Mouse (Mus musculus) lung, postnatal 0 days (tissue): ENCODE measurements around the gene Setd2. TPM values are rescaled to one million over a fixed set of nuclear protein-coding genes. Genes with fewer than 3 reads are reported as not detected.

Experiments
- ATAC-seq: fragments of 200-750 bp; cut with Nextera tagmentation; 2 replicates; pipeline ENCODE4 v1.8.0; 2017; ENCODE audit warnings: moderate library complexity
- DNase-seq: peaks from one replicate; pipeline ENCODE4 v3.0.0-alpha.2; 2016; ENCODE audit warnings: low spot score
- H3K27ac ChIP-seq: fragments of 300-500 bp; sonication (generic); 2 replicates; pipeline ENCODE4 v1.5.1; 2014; ENCODE audit warnings: antibody characterized with exemption, mild to moderate bottlenecking, low read length, mixed read lengths
- H3K27me3 ChIP-seq: fragments of 300-500 bp; sonication (generic); replicated peaks from 2 replicates; pipeline ENCODE4 v1.6.1; 2014; ENCODE audit warnings: low read length, mixed read lengths; ENCODE audit not compliant: insufficient read depth
- H3K36me3 ChIP-seq: fragments of 300-500 bp; sonication (generic); 2 replicates; pipeline ENCODE4 v1.6.1; 2014; ENCODE audit warnings: low read length, mixed read lengths; ENCODE audit not compliant: insufficient read depth
- H3K4me1 ChIP-seq: fragments of 300-500 bp; sonication (generic); 2 replicates; pipeline ENCODE4 v1.6.1; 2014; ENCODE audit warnings: antibody characterized with exemption, low read depth, low read length, mixed read lengths; ENCODE audit not compliant: insufficient read depth
- H3K4me2 ChIP-seq: fragments of 300-500 bp; sonication (generic); replicated peaks from 2 replicates; pipeline ENCODE4 v1.6.1; 2014; ENCODE audit warnings: low read depth, mild to moderate bottlenecking, low read length, moderate library complexity, mixed read lengths
- H3K4me3 ChIP-seq: fragments of 300-500 bp; sonication (generic); 2 replicates; pipeline ENCODE4 v1.5.1; 2014; ENCODE audit warnings: low read depth, low read length
- H3K9ac ChIP-seq: fragments of 300-500 bp; sonication (generic); replicated peaks from 2 replicates; pipeline ENCODE4 v1.6.1; 2014; ENCODE audit warnings: low read depth, mild to moderate bottlenecking
- H3K9me3 ChIP-seq: fragments of 300-500 bp; sonication (generic); 2 replicates; pipeline ENCODE4 v1.6.1; 2016; ENCODE audit warnings: low read length, mixed read lengths
- CTCF ChIP-seq: IDR thresholded peaks from 2 replicates; pipeline ENCODE4 v1.5.1; 2016; ENCODE audit warnings: antibody characterized with exemption, mild to moderate bottlenecking
- EP300 ChIP-seq: IDR thresholded peaks from 2 replicates; pipeline ENCODE4 v1.6.1; 2016; ENCODE audit warnings: antibody characterized with exemption, mild to moderate bottlenecking, control low read depth
- WGBS: fragments of 180-500 bp; shearing (Covaris S2); extraction: QIAGEN DNeasy Blood & Tissue Kit; methylation state at CpG from one replicate; pipeline ENCODE4 v1.1.7; 2014; 5-methylcytosine and 5-hydroxymethylcytosine counted together
- polyA plus RNA-seq: library from polyadenylated mRNA; unstranded; fragments of >200 nt; fragmentation: Nextera tagmentation; extraction: Ambion mirVana; gene quantifications from 2 replicates; pipeline ENCODE4 v1.2.1, GENCODE M21; 2015

Gene Setd2
- polyA plus RNA-seq, 1 experiment from 2014 or later, result 22.0 TPM

DNA sequence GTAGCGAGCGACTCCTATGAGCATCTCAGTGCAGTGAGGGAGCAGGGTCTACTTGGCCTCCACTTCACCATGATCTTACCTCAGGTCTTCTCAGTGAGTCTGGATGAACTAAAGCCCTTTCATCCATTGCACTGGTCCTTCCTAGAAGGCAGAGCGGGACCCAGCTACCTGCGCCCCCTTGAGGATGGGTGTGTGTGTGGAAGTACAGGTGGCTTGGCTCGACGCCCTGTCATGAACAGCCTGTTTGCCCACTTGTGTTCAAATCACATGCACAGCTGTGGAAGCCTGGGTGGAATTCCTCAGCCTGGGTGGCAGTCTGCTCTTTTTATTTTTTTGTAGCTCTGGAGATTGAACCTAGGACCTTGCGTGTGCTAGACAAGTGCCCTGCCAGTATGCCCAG is 87.8 kb downstream of the Setd2 start:
- Histone ChIP-seq H3K4me3 (no peak overlapping the region), H3K27ac (no peak overlapping the region), H3K9ac (no peak overlapping the region), H3K4me1 (peaks cover 8% of the 10 kb centered on the region; the same call in 1 of the 2 replicates), H3K4me2 (no peak overlapping the region), H3K27me3 (no peaks in the 10 kb centered on the region), H3K36me3 (peaks cover 24% of the 10 kb centered on the region), H3K9me3 (no peaks in the 10 kb centered on the region)
- 67% methylated on average over 7 of the region's 7 CpGs for WGBS
- ATAC-seq, result peak; percentile 13
- peak; percentile 87 for DNase-seq
- TF ChIP-seq EP300, result no peak
- peak; percentile 73 for TF ChIP-seq CTCF

DNA sequence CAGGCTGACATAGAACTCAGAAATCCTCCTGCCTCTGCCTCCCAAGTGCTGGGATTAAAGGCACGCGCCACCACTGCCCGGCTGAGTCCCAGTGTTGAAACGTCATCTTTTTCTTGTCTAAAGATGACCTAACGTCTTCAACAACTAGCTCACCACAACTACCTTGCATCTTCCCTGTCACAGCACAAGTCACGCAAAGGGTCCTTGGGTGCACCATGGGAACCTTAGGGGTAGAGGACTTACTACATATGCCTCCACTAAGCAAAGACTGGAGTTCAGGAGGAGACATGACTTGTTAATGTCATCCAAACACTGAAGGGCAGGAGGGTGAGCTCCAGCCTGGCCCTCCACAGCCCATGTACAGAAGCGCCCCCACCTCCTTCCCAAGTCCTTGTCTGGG is 88.3 kb downstream of the Setd2 start:
- no peak for TF ChIP-seq EP300
- no peak for TF ChIP-seq CTCF
- 94% methylated on average over 7 of the region's 7 CpGs for WGBS

DNA sequence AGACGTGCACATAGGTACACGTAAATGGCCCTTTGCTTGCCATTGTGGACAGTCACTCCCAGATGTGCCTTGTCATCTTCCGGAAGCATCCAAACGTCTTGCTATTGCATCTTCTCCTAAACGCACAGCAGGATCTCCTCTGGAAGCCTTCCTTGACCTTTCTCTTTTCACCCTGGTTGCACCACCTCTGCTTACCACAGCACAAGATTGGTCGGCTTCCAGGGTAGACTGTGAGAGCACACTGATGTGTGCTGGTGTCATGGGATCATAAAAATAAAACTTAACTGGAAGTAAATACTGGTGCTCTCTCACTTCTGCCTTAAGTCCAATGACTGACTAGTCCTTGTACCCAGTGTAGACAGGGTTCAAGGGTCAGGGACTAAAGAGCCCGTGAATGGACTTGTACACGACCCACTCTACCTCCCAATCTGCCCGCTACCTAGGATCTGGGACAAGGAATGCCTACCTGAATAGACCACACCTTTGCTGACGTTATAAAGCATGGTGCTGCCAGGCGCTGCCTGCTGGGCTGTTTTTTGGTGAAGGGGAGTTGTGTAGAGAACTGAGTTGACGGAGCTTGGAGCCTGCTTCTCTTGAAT is 90.3 kb downstream of the Setd2 start:
- H3K36me3 ChIP-seq, result peaks cover 24% of the 10 kb centered on the region

More for the DNA sequence above, 88.3 kb downstream of the Setd2 start:
- Histone ChIP-seq H3K4me2 (no peak overlapping the region), H3K4me1 (peaks cover 10% of the 10 kb centered on the region; the same call in 1 of the 2 replicates), H3K27me3 (no peaks in the 10 kb centered on the region), H3K27ac (no peak overlapping the region), H3K9me3 (no peaks in the 10 kb centered on the region), H3K36me3 (peaks cover 24% of the 10 kb centered on the region), H3K9ac (no peak overlapping the region), H3K4me3 (no peak overlapping the region)
- DNase-seq (no peak), ATAC-seq (no peak)

DNA sequence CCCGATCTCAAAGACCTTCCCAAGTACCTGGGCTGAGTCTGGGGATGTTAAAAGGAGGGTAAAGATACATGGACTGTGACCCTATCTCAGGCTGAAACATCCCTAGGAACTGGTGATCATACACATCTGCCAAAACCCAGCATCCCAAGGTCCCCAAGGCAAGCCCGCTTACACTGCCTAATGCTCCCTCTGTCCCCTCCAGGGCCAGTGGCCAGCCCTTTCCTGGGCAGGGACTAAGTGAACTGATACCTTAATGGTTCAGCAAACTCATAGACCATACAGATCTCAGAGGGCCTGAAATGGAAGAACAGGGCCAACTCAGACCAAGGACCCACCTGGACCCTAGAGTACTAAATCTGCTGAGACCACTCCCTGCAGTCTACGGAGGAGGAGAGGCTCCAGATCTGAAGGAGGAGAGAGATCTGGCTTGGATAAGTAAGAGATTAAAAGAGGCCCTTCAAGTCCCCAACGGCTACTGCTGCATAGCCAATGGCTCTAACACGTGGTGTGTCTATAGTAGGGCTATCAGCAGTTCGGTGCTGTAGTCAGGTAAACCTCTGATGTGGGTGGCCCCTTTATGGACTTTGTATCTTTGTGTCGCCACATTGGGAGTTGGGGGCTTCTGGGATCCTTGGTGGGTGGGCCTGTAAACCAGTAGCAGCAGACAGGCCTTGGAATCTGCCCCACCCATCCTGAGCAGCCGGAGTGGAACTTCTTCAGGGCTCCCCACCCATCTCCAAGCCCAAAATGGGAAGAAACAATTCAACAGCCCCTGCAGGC is 91.2 kb downstream of the Setd2 start:
- no peak for ATAC-seq
- H3K27ac ChIP-seq, result peak overlapping the region; percentile 89
- WGBS, result 33% methylated on average over 8 of the region's 8 CpGs
- H3K4me1 ChIP-seq, result peaks cover 10% of the 10 kb centered on the region; the same call in 1 of the 2 replicates
- H3K27me3 ChIP-seq, result no peaks in the 10 kb centered on the region
- H3K9ac ChIP-seq, result peak overlapping the region; percentile 46; the same call in 1 of the 2 replicates
- TF ChIP-seq EP300 (no peak), CTCF (no peak)
- H3K36me3 ChIP-seq, result peaks cover 19% of the 10 kb centered on the region; the same call in 1 of the 2 replicates
- no peaks in the 10 kb centered on the region for H3K9me3 ChIP-seq
- H3K4me3 ChIP-seq, result peak overlapping the region; percentile 53
- no peak for DNase-seq
- peak overlapping the region; percentile 94 for H3K4me2 ChIP-seq

More for the DNA sequence above, 90.3 kb downstream of the Setd2 start:
- Histone ChIP-seq H3K27ac (no peak overlapping the region), H3K4me1 (peaks cover 10% of the 10 kb centered on the region; the same call in 1 of the 2 replicates), H3K9me3 (no peaks in the 10 kb centered on the region), H3K4me3 (no peak overlapping the region), H3K9ac (no peak overlapping the region), H3K4me2 (no peak overlapping the region), H3K27me3 (no peaks in the 10 kb centered on the region)
- peak; percentile 16 for DNase-seq
- no peak for ATAC-seq
- 70% methylated on average over 12 of the region's 12 CpGs for WGBS
- TF ChIP-seq EP300 (no peak), CTCF (no peak)

DNA sequence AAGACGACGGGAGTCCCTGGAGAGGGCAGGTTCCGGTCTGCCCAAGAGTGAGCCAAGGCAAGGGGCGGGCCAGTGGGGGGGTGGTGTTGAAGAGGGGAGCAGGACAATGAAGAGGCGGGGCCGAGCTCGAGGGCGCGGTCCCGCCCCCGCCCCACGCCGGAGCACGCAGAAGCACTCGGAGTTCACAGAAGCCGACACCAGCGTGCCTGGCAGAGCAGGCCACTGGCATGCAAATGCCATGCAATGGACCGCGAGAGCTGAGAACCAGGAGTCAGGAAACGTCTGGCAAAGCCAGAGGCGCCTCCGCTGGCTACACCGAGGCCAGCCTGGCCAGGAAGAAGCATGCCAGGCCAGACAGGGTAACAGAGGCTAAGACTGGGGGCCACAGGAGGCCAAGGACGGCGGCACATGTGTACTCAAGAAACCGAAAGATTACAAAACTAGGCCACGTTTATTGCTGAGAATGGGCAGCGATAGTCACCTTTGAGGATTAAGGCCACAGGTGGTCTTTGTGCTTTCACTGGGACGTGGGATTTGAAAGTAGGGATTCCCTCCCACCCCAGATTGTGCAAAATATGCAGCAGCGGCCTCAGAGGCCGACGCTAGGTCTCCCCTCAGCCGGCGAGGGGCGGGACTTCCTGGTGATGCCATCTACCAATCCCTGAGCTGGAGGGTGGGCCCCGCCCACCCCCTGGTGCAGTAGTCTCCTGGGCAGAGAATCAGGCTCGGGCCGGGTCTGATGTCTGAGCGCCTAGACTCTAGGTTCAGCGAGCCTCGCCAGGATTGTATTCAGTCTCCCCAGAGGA is 92.2 kb downstream of the Setd2 start, which contains the start of gene Nradd:
Gene Nradd (minus strand): TSS at position 92 of the 806 bp plus-strand sequence.
- H3K27me3 ChIP-seq, result no peaks in the 10 kb centered on the region
- TF ChIP-seq EP300, result no peak
- peak; percentile 7; the same call in 1 of the 2 replicates for TF ChIP-seq CTCF
- H3K4me1 ChIP-seq, result peaks cover 10% of the 10 kb centered on the region; the same call in 1 of the 2 replicates
- 3% methylated on average over 40 of the region's 41 CpGs for WGBS
- ATAC-seq (peak; percentile 92), DNase-seq (peak; percentile 96)
- 0 out of 2 replicates have a peak, but pooled peaks cover 12% of the 10 kb centered on the region for H3K36me3 ChIP-seq
- H3K27ac ChIP-seq, result peak within 1 kb of the TSS; percentile 89
- peak within 1 kb of the TSS; percentile 53 for H3K4me3 ChIP-seq
- H3K9me3 ChIP-seq, result no peaks in the 10 kb centered on the region
- H3K4me2 ChIP-seq, result peak within 1 kb of the TSS; percentile 94
- H3K9ac ChIP-seq, result peak within 1 kb of the TSS; percentile 46; the same call in 1 of the 2 replicates
